ENCODE assay signal across 8 mouse cellular contexts in genomic region chr6:30692826-30693225, GRCm38 (mm10). TPM values are rescaled to one million over a fixed set of nuclear protein-coding genes. Genes with fewer than 3 reads are reported as not detected.
DNase-seq lines count a peak whose midpoint lies in the region; ATAC-seq and TF ChIP-seq lines count a peak whose summit lies in the region.

No protein-coding gene starts in this region.

- H3K4me3 ChIP-seq in heart, embryonic 10.5 days: peak overlapping the region; percentile 68
- peak overlapping the region; percentile 84 for H3K4me3 ChIP-seq in E14TG2a.4 (replicated peaks; ENCODE audit: low read length)
- H3K4me3 ChIP-seq in forebrain, embryonic 10.5 days: peak overlapping the region; percentile 54
- H3K4me3 ChIP-seq in liver, embryonic 16.5 days (ENCODE audit: low read depth, low read length): peak overlapping the region; percentile 80

- H3K4me1 ChIP-seq in heart, embryonic 10.5 days: peaks cover 23% of the 10 kb centered on the region
- peaks cover 13% of the 10 kb centered on the region for H3K4me1 ChIP-seq in E14TG2a.4 (replicated peaks; ENCODE audit: low read depth, low read length)
- peaks cover 37% of the 10 kb centered on the region for H3K4me1 ChIP-seq in forebrain, embryonic 10.5 days
- peaks cover 5% of the 10 kb centered on the region for H3K4me1 ChIP-seq in liver, embryonic 16.5 days (ENCODE audit: control insufficient read depth, low read depth, low read length)

- WGBS in heart, embryonic 10.5 days: 81% methylated on average over 5 of the region's 5 CpGs
- 78% methylated on average over 5 of the region's 5 CpGs for WGBS in forebrain, embryonic 10.5 days
- 51% methylated on average over 5 of the region's 5 CpGs for WGBS in liver, embryonic 16.5 days (ENCODE audit: insufficient replicate concordance)

- no peaks in the 10 kb centered on the region for H3K9me3 ChIP-seq in heart, embryonic 10.5 days
- H3K9me3 ChIP-seq in E14TG2a.4 (ENCODE audit: low read length): no peaks in the 10 kb centered on the region
- H3K9me3 ChIP-seq in forebrain, embryonic 10.5 days: no peaks in the 10 kb centered on the region
- H3K9me3 ChIP-seq in liver, embryonic 16.5 days (replicated peaks; ENCODE audit: control insufficient read depth, low read length): no peaks in the 10 kb centered on the region

- H3K4me2 ChIP-seq in liver, embryonic 16.5 days (ENCODE audit: low read depth, low read length): peak overlapping the region; percentile 64

- TF ChIP-seq CTCF in E14TG2a.4 (conservative IDR thresholded peaks at IDR 0.05; ENCODE audit: low read length): no peak

- H3K27ac ChIP-seq in heart, embryonic 10.5 days: peak overlapping the region; percentile 99
- H3K27ac ChIP-seq in forebrain, embryonic 10.5 days: peak overlapping the region; percentile 96
- H3K27ac ChIP-seq in liver, embryonic 16.5 days (ENCODE audit: low read length): peak overlapping the region; percentile 67

- peak overlapping the region; percentile 67 for H3K9ac ChIP-seq in liver, embryonic 16.5 days (ENCODE audit: low read depth, low read length)

- H3K27me3 ChIP-seq in heart, embryonic 10.5 days (ENCODE audit: insufficient read depth, poor library complexity, severe bottlenecking): no peaks in the 10 kb centered on the region
- no peaks in the 10 kb centered on the region for H3K27me3 ChIP-seq in E14TG2a.4 (ENCODE audit: insufficient read depth, low read length)
- H3K27me3 ChIP-seq in forebrain, embryonic 10.5 days (ENCODE audit: poor library complexity, severe bottlenecking): no peaks in the 10 kb centered on the region
- no peaks in the 10 kb centered on the region for H3K27me3 ChIP-seq in liver, embryonic 16.5 days (ENCODE audit: control insufficient read depth, insufficient read depth, low read depth, low read length)

- DNase-seq in heart, embryonic 10.5 days (ENCODE audit: low spot score): no peak
- DNase-seq in heart, adult 8-10 months (ENCODE audit: low spot score): no peak
- DNase-seq in forebrain, embryonic 10.5 days (ENCODE audit: extremely low spot score, low spot score): no peak
- DNase-seq in ovary, postnatal 10 days (ENCODE audit: low spot score): no peak
- DNase-seq in retina, embryonic 14.5 days (ENCODE audit: low spot score): no peak
- DNase-seq in left cerebral cortex, adult 11 months (ENCODE audit: low spot score): no peak

- H3K36me3 ChIP-seq in heart, embryonic 10.5 days: no peaks in the 10 kb centered on the region
- H3K36me3 ChIP-seq in E14TG2a.4 (ENCODE audit: insufficient read depth, low read length): no peaks in the 10 kb centered on the region
- 0 out of 2 replicates have a peak, but pooled peaks cover under 1% of the 10 kb centered on the region for H3K36me3 ChIP-seq in forebrain, embryonic 10.5 days (replicated peaks)
- H3K36me3 ChIP-seq in liver, embryonic 16.5 days (ENCODE audit: control insufficient read depth, insufficient read depth): no peaks in the 10 kb centered on the region

- no peak for ATAC-seq in liver, embryonic 16.5 days (ENCODE audit: low read depth)

RNA-seq across cellular contexts. Expression of gene Cep41, which starts 0.7 kb away (rescaled TPM):
- polyA plus RNA-seq in heart, embryonic 10.5 days (2016; fragmentation: Nextera tagmentation; extraction: Ambion mirVana): 12.5 and 15.3 TPM in 2 replicates
- 1 to 10 TPM; 1.5 to 3.4 (median 2.1) TPM for total RNA-seq in heart, adult 8-10 months (2022)
- 15.9 and 22.1 TPM in 2 replicates for polyA plus RNA-seq in forebrain, embryonic 10.5 days (2016; fragmentation: Nextera tagmentation; extraction: Ambion mirVana)
- 3.2 and 3.9 TPM in 2 replicates for polyA plus RNA-seq in liver, embryonic 16.5 days (2015; fragmentation: Nextera tagmentation; extraction: Ambion mirVana)

RNA-seq across cellular contexts. Expression of gene Mest, which starts 30.5 kb away (rescaled TPM):
- 3,213 and 4,348 TPM in 2 replicates for polyA plus RNA-seq in heart, embryonic 10.5 days (2016; fragmentation: Nextera tagmentation; extraction: Ambion mirVana)
- 1 to 10 TPM; 3.2 to 9.2 (median 7.6) TPM for total RNA-seq in heart, adult 8-10 months (2022)
- polyA plus RNA-seq in forebrain, embryonic 10.5 days (2016; fragmentation: Nextera tagmentation; extraction: Ambion mirVana): 2,195 and 2,268 TPM in 2 replicates
- 172 and 190 TPM in 2 replicates for polyA plus RNA-seq in liver, embryonic 16.5 days (2015; fragmentation: Nextera tagmentation; extraction: Ambion mirVana)

RNA-seq across cellular contexts. Expression of gene Cpa1, which starts 53.8 kb away (rescaled TPM):
- 3.9 and 4.3 TPM in 2 replicates for polyA plus RNA-seq in heart, embryonic 10.5 days (2016; fragmentation: Nextera tagmentation; extraction: Ambion mirVana)
- total RNA-seq in heart, adult 8-10 months (2022): under 1 TPM in 2 of 4 experiments, not detected in 2; 0.19 to 0.20 TPM
- polyA plus RNA-seq in forebrain, embryonic 10.5 days (2016; fragmentation: Nextera tagmentation; extraction: Ambion mirVana): 0.21 TPM in 1 of 2 replicates, not detected in the other
- 2.1 and 10.4 TPM in 2 replicates for polyA plus RNA-seq in liver, embryonic 16.5 days (2015; fragmentation: Nextera tagmentation; extraction: Ambion mirVana)

Comparison
In these comparisons a context has a peak if more than half of its experiments do, and no peak if none do; other contexts are left out.
1. RNA of gene Mest, which starts 30.5 kb away (polyA plus RNA-seq): 3,213 to 4,348 TPM in heart, embryonic 10.5 days and 2,195 to 2,268 TPM in forebrain, embryonic 10.5 days; 172 to 190 TPM in liver, embryonic 16.5 days; every median in the first group is over 10 times any median in the second.
2. Peak in every context shown above with its lines, with median percentiles within 50 percentile points of each other: H3K27ac ChIP-seq and H3K4me3 ChIP-seq.